Mouse (Mus musculus) spleen, embryonic (tissue): ENCODE results near the gene Yeats2.

ENCODE experiments used
- CTCF ChIA-PET: fragments of 350-600 bp; sonication (Branson Sonifier 250); formaldehyde crosslinking; loops from one replicate; lab custom pipeline; 2022; lab: Charles Lee

Gene Yeats2

GRCm38 (mm10) chr16:20191161-20191882 is 50.5 kb downstream of the Yeats2 start:
- CTCF ChIA-PET = no interaction called here

- CTCF ChIA-PET = no interaction called here
Observed at GRCm38 (mm10) chr16:20192043-20192442, 51.2 kb downstream of the Yeats2 start.

- CTCF ChIA-PET = no interaction called here
Observed at GRCm38 (mm10) chr16:20195546-20195945, 54.7 kb downstream of the Yeats2 start.

- CTCF ChIA-PET = no interaction called here
Observed at GRCm38 (mm10) chr16:20196962-20197361, 56.1 kb downstream of the Yeats2 start.

GRCm38 (mm10) chr16:20199501-20200201 is 58.8 kb downstream of the Yeats2 start:
- CTCF ChIA-PET = no interaction called here

- CTCF ChIA-PET = no interaction called here
Observed at GRCm38 (mm10) chr16:20213591-20214226, 72.8 kb downstream of the Yeats2 start.

- CTCF ChIA-PET = no interaction called here
Observed at GRCm38 (mm10) chr16:20222726-20223125, 81.9 kb downstream of the Yeats2 start.

- CTCF ChIA-PET = no interaction called here
Observed at GRCm38 (mm10) chr16:20226676-20227075, 85.8 kb downstream of the Yeats2 start.

GRCm38 (mm10) chr16:20227504-20227903 is 86.6 kb downstream of the Yeats2 start:
- CTCF ChIA-PET = no interaction called here

GRCm38 (mm10) chr16:20228167-20228566 is 87.3 kb downstream of the Yeats2 start:
- CTCF ChIA-PET = no interaction called here

GRCm38 (mm10) chr16:20234406-20234805 is 93.5 kb downstream of the Yeats2 start:
- CTCF ChIA-PET = no interaction called here

GRCm38 (mm10) chr16:20237426-20237825 is 96.6 kb downstream of the Yeats2 start:
- CTCF ChIA-PET = no interaction called here

GRCm38 (mm10) chr16:20238646-20239045 is 97.8 kb downstream of the Yeats2 start:
- CTCF ChIA-PET = no interaction called here

- CTCF ChIA-PET = no interaction called here
Observed at GRCm38 (mm10) chr16:20240468-20241414, 99.9 kb downstream of the Yeats2 start, which contains the start of gene Map6d1. Map6d1 (minus strand) TSS chr16:20241358.

- CTCF ChIA-PET = no interaction called here
Observed at GRCm38 (mm10) chr16:20247103-20247502, 106.2 kb downstream of the Yeats2 start.

GRCm38 (mm10) chr16:20248442-20249174 is 107.7 kb downstream of the Yeats2 start:
- CTCF ChIA-PET = no interaction called here

- CTCF ChIA-PET = interaction anchor here (0.6 kb wide), 1 partner anchor 1681 kb away, joined by 3 read pairs; no protein-coding TSS in a partner anchor
Observed at GRCm38 (mm10) chr16:20257926-20258325, 117.1 kb downstream of the Yeats2 start.

GRCm38 (mm10) chr16:20265089-20265488 is 124.2 kb downstream of the Yeats2 start:
- CTCF ChIA-PET = no interaction called here

- CTCF ChIA-PET = interaction anchor here (0.6 kb wide), 1 partner anchor 32 kb away, joined by 21 read pairs; no protein-coding TSS in a partner anchor
Observed at GRCm38 (mm10) chr16:20271339-20271738, 130.5 kb downstream of the Yeats2 start.

GRCm38 (mm10) chr16:20272994-20273393 is 132.1 kb downstream of the Yeats2 start:
- CTCF ChIA-PET = no interaction called here

GRCm38 (mm10) chr16:20279395-20279794 is 138.5 kb downstream of the Yeats2 start:
- CTCF ChIA-PET = no interaction called here
